Mouse (Mus musculus): Measurements from ENCODE around the gene Trpv3.
"Not testable (repeated sequence)": the region's sequence is repeated elsewhere in the genome, so short reads cannot be mapped to it uniquely, and the experiment has no call there.

Trpv3 gene

GRCm38 (mm10) chr11:73303123-73303522 lies 35.9 kb downstream of the Trpv3 start:
- no peak for DNase-seq

- DNase-seq, result no peak
Measured at GRCm38 (mm10) chr11:73315961-73316360, 48.8 kb downstream of the Trpv3 start.

- not testable (repeated sequence) for DNase-seq
Measured at GRCm38 (mm10) chr11:73318581-73318980, 51.4 kb downstream of the Trpv3 start.

- not testable (repeated sequence) for DNase-seq
Measured at GRCm38 (mm10) chr11:73321064-73321463, 53.9 kb downstream of the Trpv3 start.

- no peak for DNase-seq
Measured at GRCm38 (mm10) chr11:73323906-73324830, 57.0 kb downstream of the Trpv3 start.

GRCm38 (mm10) chr11:73326485-73326886 lies 59.3 kb downstream of the Trpv3 start:
- DNase-seq, result no peak

GRCm38 (mm10) chr11:73327361-73327760 lies 60.2 kb downstream of the Trpv3 start:
- no peak for DNase-seq

- no peak for DNase-seq
Measured at GRCm38 (mm10) chr11:73329442-73329841, 62.3 kb downstream of the Trpv3 start, which contains the start of the genes Aspa, Gm49340 and Spata22. Gene Aspa (minus strand): TSS chr11:73329596. Gene Gm49340 (plus strand): TSS chr11:73329741. Gene Spata22 (plus strand): TSS chr11:73329741.

GRCm38 (mm10) chr11:73333357-73333756 lies 66.2 kb downstream of the Trpv3 start:
- DNase-seq, result no peak

GRCm38 (mm10) chr11:73336919-73337318 lies 69.7 kb downstream of the Trpv3 start:
- no peak for DNase-seq
